Mouse (Mus musculus) Patski (cell line): ENCODE results near the gene F5. TPM values are rescaled to one million over a fixed set of nuclear protein-coding genes. Genes with fewer than 3 reads are reported as not detected.

Experiments
- ATAC-seq: fragments of 100-300 bp; one replicate; pipeline ENCODE4 v1.8.0; 2021
- CTCF ChIA-PET: fragments of 350-600 bp; sonication (Branson Sonifier 250); formaldehyde crosslinking; loops from one replicate; lab custom pipeline; 2022; ENCODE audit warnings: inconsistent platforms; lab: Charles Lee
- POLR2A ChIA-PET: fragments of 350-600 bp; sonication (Branson Sonifier 250); formaldehyde crosslinking; loops from one replicate; lab custom pipeline; 2022; ENCODE audit warnings: antibody characterized with exemption, inconsistent platforms; lab: Charles Lee
- DNase-seq: peaks from one replicate; pipeline ENCODE4 v3.0.0-alpha.2; 2011; ENCODE audit warnings: low read depth, low spot score
- H3K27me3 ChIP-seq: fragments of 371-371 bp; one replicate; pipeline ENCODE4 v1.5.1; 2021
- CTCF ChIP-seq: fragments of 100-300 bp; IDR thresholded peaks from one replicate; pipeline ENCODE4 v1.5.1; 2021
- in situ Hi-C: fragments of 300-500 bp; cut with MboI; formaldehyde crosslinking; loops from 3 replicates; pipeline ENCODE4 v1.11.1; 2018; ENCODE audit warnings: low pct_unique_long_range_greater_than_20kb, mixed read lengths
- polyA plus RNA-seq: library from polyadenylated mRNA; unstranded; gene quantifications from one replicate; pipeline ENCODE4 v1.2.3, GENCODE M21; 2021

The F5 gene
- polyA plus RNA-seq, 1 experiment from 2014 or later, result 0.74 TPM

- in situ Hi-C loops, result no loop called here
- ChIA-PET POLR2A (no interaction called here), CTCF (no interaction called here)
- no peak for DNase-seq
- H3K27me3 ChIP-seq, result peaks cover 13% of the 10 kb centered on the region
- no peak for TF ChIP-seq CTCF
- no peak for ATAC-seq
Observed at GRCm38 (mm10) chr1:164154983-164155382, 3.3 kb downstream of the F5 start.

GRCm38 (mm10) chr1:164158571-164158970 lies 6.9 kb downstream of the F5 start:
- no peak for DNase-seq
- TF ChIP-seq CTCF, result no peak
- peaks cover 17% of the 10 kb centered on the region for H3K27me3 ChIP-seq
- in situ Hi-C loops, result no loop called here
- ChIA-PET CTCF (interaction anchor here (1.1 to 1.5 kb wide), 3 partner anchors 17 to 97 kb away, joined by 3 read pairs; no protein-coding TSS in a partner anchor), POLR2A (no interaction called here)
- ATAC-seq, result no peak

GRCm38 (mm10) chr1:164159781-164160180 lies 8.1 kb downstream of the F5 start:
- ATAC-seq (no peak), DNase-seq (no peak)
- in situ Hi-C loops, result no loop called here
- peaks cover 12% of the 10 kb centered on the region for H3K27me3 ChIP-seq
- no peak for TF ChIP-seq CTCF
- ChIA-PET CTCF (no interaction called here), POLR2A (no interaction called here)

GRCm38 (mm10) chr1:164162745-164163144 lies 11.1 kb downstream of the F5 start:
- in situ Hi-C loops, result no loop called here
- no peak for ATAC-seq
- no peak for DNase-seq
- POLR2A ChIA-PET, result no interaction called here
- TF ChIP-seq CTCF, result no peak
- CTCF ChIA-PET, result no interaction called here
- H3K27me3 ChIP-seq, result peaks cover 16% of the 10 kb centered on the region

- in situ Hi-C loops, result no loop called here
- DNase-seq (no peak), ATAC-seq (no peak)
- TF ChIP-seq CTCF, result no peak
- CTCF ChIA-PET, result no interaction called here
- peaks cover 45% of the 10 kb centered on the region for H3K27me3 ChIP-seq
- POLR2A ChIA-PET, result no interaction called here
Observed at GRCm38 (mm10) chr1:164168818-164169217, 17.2 kb downstream of the F5 start.

- peaks cover 52% of the 10 kb centered on the region for H3K27me3 ChIP-seq
- ATAC-seq (no peak), DNase-seq (no peak)
- POLR2A ChIA-PET, result no interaction called here
- TF ChIP-seq CTCF, result no peak
- in situ Hi-C loops, result no loop called here
- CTCF ChIA-PET, result no interaction called here
Observed at GRCm38 (mm10) chr1:164170434-164170833, 18.8 kb downstream of the F5 start.

GRCm38 (mm10) chr1:164173145-164173544 lies 21.5 kb downstream of the F5 start:
- POLR2A ChIA-PET, result no interaction called here
- H3K27me3 ChIP-seq, result peaks cover 53% of the 10 kb centered on the region
- CTCF ChIA-PET, result no interaction called here
- DNase-seq (no peak), ATAC-seq (no peak)
- in situ Hi-C loops, result no loop called here
- no peak for TF ChIP-seq CTCF

- H3K27me3 ChIP-seq, result peaks cover 43% of the 10 kb centered on the region
- no peak for ATAC-seq
- ChIA-PET CTCF (interaction anchor here (0.9 kb wide), 1 partner anchor 39 kb away, joined by 3 read pairs; no protein-coding TSS in a partner anchor), POLR2A (no interaction called here)
- DNase-seq, result no peak
- no peak for TF ChIP-seq CTCF
- in situ Hi-C loops, result no loop called here
Observed at GRCm38 (mm10) chr1:164176856-164177255, 25.2 kb downstream of the F5 start.

GRCm38 (mm10) chr1:164178429-164178828 lies 26.8 kb downstream of the F5 start:
- peaks cover 41% of the 10 kb centered on the region for H3K27me3 ChIP-seq
- CTCF ChIA-PET, result no interaction called here
- no peak for DNase-seq
- no peak for TF ChIP-seq CTCF
- no peak for ATAC-seq
- POLR2A ChIA-PET, result no interaction called here
- in situ Hi-C loops, result no loop called here

- ATAC-seq (no peak), DNase-seq (no peak)
- H3K27me3 ChIP-seq, result peaks cover 22% of the 10 kb centered on the region
- peak; percentile 78 for TF ChIP-seq CTCF
- ChIA-PET CTCF (interaction anchor here (0.8 to 1.7 kb wide), 8 partner anchors 9 to 174 kb away, joined by 3 to 7 read pairs (median 4); no protein-coding TSS in a partner anchor), POLR2A (no interaction called here)
- in situ Hi-C loops, result no loop called here
Observed at GRCm38 (mm10) chr1:164184142-164184870, 32.7 kb downstream of the F5 start.

GRCm38 (mm10) chr1:164184871-164185223 lies 33.2 kb downstream of the F5 start:
- TF ChIP-seq CTCF, result peak; percentile 7

More at GRCm38 (mm10) chr1:164184871-164185223, 33.2 kb downstream of the F5 start:
- ATAC-seq, result no peak
- peaks cover 20% of the 10 kb centered on the region for H3K27me3 ChIP-seq
- CTCF ChIA-PET, result interaction anchor here (0.8 to 1.7 kb wide), 8 partner anchors 8 to 174 kb away, joined by 3 to 7 read pairs (median 4); no protein-coding TSS in a partner anchor
- POLR2A ChIA-PET, result no interaction called here
- no peak for DNase-seq
- in situ Hi-C loops, result no loop called here
